Comparison of ENCODE assay signal across 12 mouse cellular contexts in genomic region chr12:105875112-105875511, GRCm38 (mm10).
DNase-seq lines count a peak whose midpoint lies in the region; ATAC-seq and TF ChIP-seq lines count a peak whose summit lies in the region.
"Had no signal": no experiment of that assay in that cellular context is flagged by ENCODE, and none has a peak within 500 bp of the region (broad histone marks: within the 10 kb centered on the region; RNA-seq: fewer than 3 reads in every experiment).

No protein-coding gene starts in this region.

- no peak overlapping the region for H3K9ac ChIP-seq in limb, embryonic 12.5 days (replicated peaks)
- 0 out of 2 replicates have a peak overlapping the region, but pooled peaks have one; percentile 4 for H3K9ac ChIP-seq in hindbrain, embryonic 16.5 days (ENCODE audit: low read depth, low read length)

- no peak for ATAC-seq in limb, embryonic 12.5 days (ENCODE audit: insufficient number of reproducible peaks, insufficient read depth, low FRiP score, low TSS enrichment, low read depth)
- peak; percentile 87 for ATAC-seq in hindbrain, embryonic 16.5 days

- H3K36me3 ChIP-seq in limb, embryonic 12.5 days = no peaks in the 10 kb centered on the region
- no peaks in the 10 kb centered on the region for H3K36me3 ChIP-seq in limb, embryonic 10.5 days
- H3K36me3 ChIP-seq in hindbrain, embryonic 16.5 days (ENCODE audit: control insufficient read depth, insufficient read depth, low read length) = no peaks in the 10 kb centered on the region
- H3K36me3 ChIP-seq: G1E had no signal

- H3K27me3 ChIP-seq in limb, embryonic 12.5 days = peaks cover 31% of the 10 kb centered on the region
- peaks cover 29% of the 10 kb centered on the region for H3K27me3 ChIP-seq in limb, embryonic 10.5 days (ENCODE audit: low read depth, poor library complexity, severe bottlenecking)
- no peaks in the 10 kb centered on the region; the same call in 1 of the 2 replicates for H3K27me3 ChIP-seq in hindbrain, embryonic 16.5 days (replicated peaks; ENCODE audit: control insufficient read depth, insufficient read depth, low read length)

- no peak for DNase-seq in limb, embryonic 10.5 days (ENCODE audit: low spot score)
- peak; percentile 32 for DNase-seq in embryo, embryonic 11 days
- peak; percentile 46 for DNase-seq in retina, postnatal 7 days (ENCODE audit: low read depth, low spot score)
- DNase-seq in spleen, postnatal 36 days (ENCODE audit: low spot score in 2 of 2) = no peak
- DNase-seq in gastrocnemius, adult 2 months = no peak
- no peak for DNase-seq in left cerebral cortex, postnatal 36 days (ENCODE audit: low spot score in 2 of 2)
- DNase-seq: adrenal gland, postnatal 10 days; lung, adult 18-20 months had no signal

- H3K4me1 ChIP-seq in limb, embryonic 12.5 days (replicated peaks) = peaks cover 7% of the 10 kb centered on the region
- peaks cover 13% of the 10 kb centered on the region for H3K4me1 ChIP-seq in limb, embryonic 10.5 days
- H3K4me1 ChIP-seq in hindbrain, embryonic 16.5 days (ENCODE audit: control insufficient read depth, insufficient read depth, low read depth, low read length) = peaks cover 8% of the 10 kb centered on the region; the same call in 1 of the 2 replicates

- H3K4me3 ChIP-seq in limb, embryonic 12.5 days (replicated peaks) = no peak overlapping the region
- no peak overlapping the region for H3K4me3 ChIP-seq in limb, embryonic 10.5 days
- no peak overlapping the region for H3K4me3 ChIP-seq in hindbrain, embryonic 16.5 days (ENCODE audit: low read length)
- H3K4me3 ChIP-seq in gastrocnemius, adult 2 months = no peak overlapping the region
- H3K4me3 ChIP-seq: layer of hippocampus, adult 2 months had no signal

- H3K4me2 ChIP-seq in limb, embryonic 12.5 days = peak overlapping the region; percentile 31
- H3K4me2 ChIP-seq in hindbrain, embryonic 16.5 days (ENCODE audit: low read length) = peak overlapping the region; percentile 13; the same call in 1 of the 2 replicates

- TF ChIP-seq CTCF in gastrocnemius, adult 2 months (IDR thresholded peaks at IDR 0.05) = no peak

- H3K27ac ChIP-seq in limb, embryonic 12.5 days = no peak overlapping the region
- H3K27ac ChIP-seq in limb, embryonic 10.5 days = no peak overlapping the region
- H3K27ac ChIP-seq in hindbrain, embryonic 16.5 days (ENCODE audit: low read depth, low read length) = no peak overlapping the region
- H3K27ac ChIP-seq in gastrocnemius, adult 2 months = no peak overlapping the region
- H3K27ac ChIP-seq: layer of hippocampus, adult 2 months had no signal

- H3K9me3 ChIP-seq in limb, embryonic 12.5 days = peaks cover 12% of the 10 kb centered on the region
- peaks cover 4% of the 10 kb centered on the region; the same call in 1 of the 2 replicates for H3K9me3 ChIP-seq in limb, embryonic 10.5 days (replicated peaks)
- peaks cover 6% of the 10 kb centered on the region for H3K9me3 ChIP-seq in hindbrain, embryonic 16.5 days (ENCODE audit: control insufficient read depth, low read length)

- intact Hi-C loops in gastrocnemius, adult 2 months (cut with DNase I) = no loop called here
- intact Hi-C loops in left cerebral cortex, postnatal 36 days (cut with DNase I) = no loop called here

- WGBS in limb, embryonic 12.5 days = 32% methylated on average over 17 of the region's 17 CpGs
- WGBS in limb, embryonic 10.5 days = 26% methylated on average over 17 of the region's 17 CpGs
- 12% methylated on average over 15 of the region's 17 CpGs for WGBS in hindbrain, embryonic 16.5 days

Comparison
In these comparisons a context has a peak if more than half of its experiments do, and no peak if none do; other contexts are left out.
1. DNase-seq: peak in embryo, embryonic 11 days (single experiment) and retina, postnatal 7 days (single experiment); none in limb, embryonic 10.5 days (single experiment), spleen, postnatal 36 days (0 of 2), gastrocnemius, adult 2 months (single experiment) and left cerebral cortex, postnatal 36 days (0 of 2).